Mouse (Mus musculus) stomach, postnatal 0 days (tissue): Measurements from ENCODE around the gene Gm43720. TPM values are rescaled to one million over a fixed set of nuclear protein-coding genes. Genes with fewer than 3 reads are reported as not detected.

Experiments
- ATAC-seq: fragments of 200-750 bp; cut with Nextera tagmentation; 2 replicates; pipeline ENCODE4 v1.8.0; 2017; ENCODE audit not compliant: low FRiP score, low TSS enrichment
- DNase-seq: peaks from one replicate; pipeline ENCODE4 v3.0.0-alpha.2; 2016; ENCODE audit warnings: low spot score
- H3K27ac ChIP-seq: fragments of 300-500 bp; sonication (generic); replicated peaks from 2 replicates; pipeline ENCODE4 v1.5.1; 2014; ENCODE audit warnings: mild to moderate bottlenecking, control low read depth
- H3K27me3 ChIP-seq: fragments of 300-500 bp; sonication (generic); 2 replicates; pipeline ENCODE4 v1.6.1; 2014; ENCODE audit warnings: low read length; ENCODE audit not compliant: control insufficient read depth, insufficient read depth
- H3K36me3 ChIP-seq: fragments of 300-500 bp; sonication (generic); 2 replicates; pipeline ENCODE4 v1.6.1; 2014; ENCODE audit warnings: low read length, mixed read lengths; ENCODE audit not compliant: control insufficient read depth, insufficient read depth
- H3K4me1 ChIP-seq: fragments of 300-500 bp; sonication (generic); replicated peaks from 2 replicates; pipeline ENCODE4 v1.6.1; 2014; ENCODE audit warnings: antibody characterized with exemption; ENCODE audit not compliant: control insufficient read depth, insufficient read depth
- H3K4me2 ChIP-seq: fragments of 300-500 bp; sonication (generic); replicated peaks from 2 replicates; pipeline ENCODE4 v1.6.1; 2014; ENCODE audit warnings: low read depth, mild to moderate bottlenecking, control low read depth, moderate library complexity
- H3K4me3 ChIP-seq: fragments of 300-500 bp; sonication (generic); 2 replicates; pipeline ENCODE4 v1.5.1; 2014; ENCODE audit warnings: low read depth, low read length, control low read depth
- H3K9ac ChIP-seq: fragments of 300-500 bp; sonication (generic); 2 replicates; pipeline ENCODE4 v1.6.1; 2014; ENCODE audit warnings: mild to moderate bottlenecking, low read length, control low read depth, mixed read lengths
- H3K9me3 ChIP-seq: fragments of 300-500 bp; sonication (generic); 2 replicates; pipeline ENCODE4 v1.6.1; 2016; ENCODE audit warnings: low read length; ENCODE audit not compliant: control insufficient read depth
- CTCF ChIP-seq: IDR thresholded peaks from 2 replicates; pipeline ENCODE4 v1.5.1; 2016; ENCODE audit warnings: antibody characterized with exemption, low read depth, mild to moderate bottlenecking, moderate library complexity
- EP300 ChIP-seq: optimal IDR thresholded peaks from 2 replicates; pipeline ENCODE3; 2016; ENCODE audit warnings: antibody characterized with exemption
- WGBS: fragments of 180-500 bp; shearing (Covaris S2); extraction: QIAGEN DNeasy Blood & Tissue Kit; methylation state at CpG from one replicate; pipeline ENCODE4 v1.1.7; 2014; 5-methylcytosine and 5-hydroxymethylcytosine counted together
- polyA plus RNA-seq: library from polyadenylated mRNA; unstranded; fragments of >200 nt; fragmentation: Nextera tagmentation; extraction: Ambion mirVana; gene quantifications from 2 replicates; pipeline ENCODE4 v1.2.1, GENCODE M21; 2015

Gene Gm43720
- polyA plus RNA-seq, 1 experiment from 2014 or later = 0.17 TPM

- H3K9me3 ChIP-seq = no peaks in the 10 kb centered on the region
- no peak overlapping the region for H3K27ac ChIP-seq
- H3K4me3 ChIP-seq = peak overlapping the region; percentile 81
- ATAC-seq = no peak
- TF ChIP-seq EP300 = no peak
- TF ChIP-seq CTCF = no peak
- 8% methylated on average over 6 of the region's 6 CpGs for WGBS
- DNase-seq = no peak
- peak overlapping the region; percentile 88 for H3K9ac ChIP-seq
- H3K4me1 ChIP-seq = 0 out of 2 replicates have a peak, but pooled peaks cover 2% of the 10 kb centered on the region
- no peaks in the 10 kb centered on the region for H3K27me3 ChIP-seq
- H3K4me2 ChIP-seq = peak overlapping the region; percentile 99
- H3K36me3 ChIP-seq = peaks cover 7% of the 10 kb centered on the region; the same call in 1 of the 2 replicates
Measured at GRCm38 (mm10) chr5:138264207-138264578, 15.6 kb downstream of the Gm43720 start.

- H3K4me2 ChIP-seq = peak within 1 kb of the TSS; percentile 99
- under 1% methylated on average over 59 of the region's 71 CpGs for WGBS
- peak; percentile 93 for DNase-seq
- 0 out of 2 replicates have a peak, but pooled peaks cover 2% of the 10 kb centered on the region for H3K4me1 ChIP-seq
- H3K9ac ChIP-seq = peak within 1 kb of the TSS; percentile 88
- H3K9me3 ChIP-seq = no peaks in the 10 kb centered on the region
- H3K36me3 ChIP-seq = peaks cover 10% of the 10 kb centered on the region; the same call in 1 of the 2 replicates
- TF ChIP-seq CTCF (no peak; the same call in 1 of the 2 replicates), EP300 (no peak)
- H3K27me3 ChIP-seq = no peaks in the 10 kb centered on the region
- peak; percentile 92 for ATAC-seq
- peak within 1 kb of the TSS; percentile 65 for H3K27ac ChIP-seq
- peak within 1 kb of the TSS; percentile 81 for H3K4me3 ChIP-seq
Measured at GRCm38 (mm10) chr5:138263260-138264206, 16.2 kb downstream of the Gm43720 start, which contains the start of gene BC037034. TSS of gene BC037034 (minus strand) at chr5:138264033.

- ATAC-seq = no peak
Measured at GRCm38 (mm10) chr5:138262582-138263240, 17.0 kb downstream of the Gm43720 start.

GRCm38 (mm10) chr5:138262001-138262400, 17.8 kb downstream of the Gm43720 start:
- ATAC-seq (no peak), DNase-seq (no peak)
- H3K9ac ChIP-seq = no peak overlapping the region; the same call in 1 of the 2 replicates
- H3K36me3 ChIP-seq = peaks cover 10% of the 10 kb centered on the region; the same call in 1 of the 2 replicates
- no peaks in the 10 kb centered on the region for H3K9me3 ChIP-seq
- H3K4me3 ChIP-seq = no peak overlapping the region
- no peaks in the 10 kb centered on the region for H3K27me3 ChIP-seq
- WGBS = 82% methylated on average over 4 of the region's 4 CpGs
- TF ChIP-seq EP300 (no peak), CTCF (no peak)
- 0 out of 2 replicates have a peak, but pooled peaks cover 2% of the 10 kb centered on the region for H3K4me1 ChIP-seq
- no peak overlapping the region for H3K4me2 ChIP-seq
- H3K27ac ChIP-seq = no peak overlapping the region

More at GRCm38 (mm10) chr5:138262582-138263240, 17.0 kb downstream of the Gm43720 start:
- Histone ChIP-seq H3K9me3 (no peaks in the 10 kb centered on the region), H3K4me3 (peak overlapping the region; percentile 81), H3K36me3 (peaks cover 10% of the 10 kb centered on the region; the same call in 1 of the 2 replicates), H3K4me2 (peak overlapping the region; percentile 99), H3K4me1 (0 out of 2 replicates have a peak, but pooled peaks cover 2% of the 10 kb centered on the region), H3K27ac (no peak overlapping the region), H3K27me3 (no peaks in the 10 kb centered on the region), H3K9ac (peak overlapping the region; percentile 88)
- 62% methylated on average over 18 of the region's 18 CpGs for WGBS
- TF ChIP-seq EP300 (no peak), CTCF (0 out of 2 replicates have a peak, but pooled peaks have one; percentile 4)
- no peak for DNase-seq

- H3K4me1 ChIP-seq = 0 out of 2 replicates have a peak, but pooled peaks cover 7% of the 10 kb centered on the region
- no peaks in the 10 kb centered on the region for H3K9me3 ChIP-seq
- H3K27ac ChIP-seq = no peak overlapping the region
- ATAC-seq = no peak
- H3K4me2 ChIP-seq = no peak overlapping the region
- H3K36me3 ChIP-seq = peaks cover 10% of the 10 kb centered on the region; the same call in 1 of the 2 replicates
- no peak overlapping the region for H3K9ac ChIP-seq
- 70% methylated on average over 11 of the region's 11 CpGs for WGBS
- DNase-seq = no peak
- no peak overlapping the region for H3K4me3 ChIP-seq
- TF ChIP-seq CTCF (no peak), EP300 (no peak)
- no peaks in the 10 kb centered on the region for H3K27me3 ChIP-seq
Measured at GRCm38 (mm10) chr5:138260834-138261233, 18.9 kb downstream of the Gm43720 start.
